Mouse (Mus musculus): ENCODE results near the gene Brd2. TPM values are rescaled to one million over a fixed set of nuclear protein-coding genes. Genes with fewer than 3 reads are reported as not detected.

The Brd2 gene
- total and polyA plus RNA-seq, 3 experiments, result 99.5 to 252 (median 189) TPM

DNA sequence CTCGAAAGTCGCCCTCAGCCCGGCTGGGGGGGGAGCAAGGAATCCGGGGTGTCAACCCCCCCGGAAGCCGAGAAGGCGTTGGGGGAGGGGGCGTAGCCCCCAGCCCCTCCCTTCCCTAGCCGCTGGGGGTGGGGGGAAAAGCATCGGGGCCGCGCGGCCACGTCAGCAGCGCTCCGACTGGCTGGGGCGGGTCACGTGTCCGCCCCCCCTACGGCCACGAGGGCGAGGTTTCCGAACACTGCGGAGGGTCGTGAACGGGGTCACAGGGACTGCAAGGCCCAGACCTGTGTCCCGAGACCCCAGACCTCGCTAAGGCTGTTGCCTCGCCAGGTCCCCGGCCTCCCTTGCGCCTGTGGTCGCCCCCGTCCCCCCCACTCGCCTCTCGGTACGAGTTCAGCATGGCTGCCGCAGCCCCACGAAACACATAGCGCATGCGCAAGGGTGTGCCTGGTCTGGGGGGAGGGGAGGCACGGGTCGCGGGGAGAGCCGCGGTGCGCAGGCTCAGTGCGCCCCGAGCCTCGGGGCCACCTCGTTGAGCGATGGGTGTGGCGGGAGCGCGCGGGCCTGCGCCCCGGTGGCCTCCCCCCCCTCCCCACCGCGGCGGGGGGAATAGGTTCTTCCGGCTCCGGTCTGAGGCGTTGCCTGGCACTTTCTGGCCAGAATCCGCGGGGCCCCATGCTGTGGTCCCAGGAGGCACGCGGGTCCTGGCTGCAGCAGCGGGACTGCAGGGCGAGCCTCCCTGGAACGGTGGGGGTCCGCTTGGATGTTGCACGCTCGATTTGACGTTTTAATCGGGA lies at the start of gene Brd2 (continued):
- TF ChIP-seq CTCF (IDR thresholded peaks at IDR 0.05 in 2 of 3, conservative IDR thresholded peaks at IDR 0.05 in 1 of 3; ENCODE audit: control insufficient read depth in 1 of 3, insufficient read depth in 1 of 3, low read depth in 2 of 3, low read length in 3 of 3, poor library complexity in 1 of 3, severe bottlenecking in 1 of 3), result no peak
- no peak; the same call in 1 of the 2 replicates for TF ChIP-seq KAT2A (conservative IDR thresholded peaks at IDR 0.05; ENCODE audit: low read depth, low read length)
- no peak for TF ChIP-seq ZNF384 (IDR thresholded peaks at IDR 0.05; ENCODE audit: low read depth, low read length)
- peak; percentile 97 for TF ChIP-seq USF1 (IDR thresholded peaks at IDR 0.05; ENCODE audit: low read depth, low read length)

- Histone ChIP-seq H3K79me2 (ENCODE audit: control insufficient read depth, insufficient read depth, low read length, poor library complexity) (no peaks in the 10 kb centered on the region), H3K27me3 (ENCODE audit: control insufficient read depth in 1 of 2, insufficient read depth in 2 of 2, low read length in 2 of 2) (no peaks in the 10 kb centered on the region), H3K9ac (ENCODE audit: control insufficient read depth, low read depth, low read length, poor library complexity, severe bottlenecking) (peak overlapping the region; percentile 63), H3K4me1 (ENCODE audit: control insufficient read depth in 1 of 2, insufficient read depth in 2 of 2, low read length in 2 of 2) (0 out of 4 replicates have a peak, but pooled peaks cover 0 to 3% of the 10 kb centered on the region in 2 experiments), H3K36me3 (ENCODE audit: control insufficient read depth in 1 of 2, insufficient read depth in 2 of 2, low read length in 2 of 2) (peaks cover 0 to 3% of the 10 kb centered on the region in 2 experiments; a peak in 2 of 4 replicates), H3K9me3 (replicated peaks; ENCODE audit: insufficient read depth, low read length) (no peaks in the 10 kb centered on the region), H3K27ac (ENCODE audit: control insufficient read depth, low read depth, low read length) (peak overlapping the region; percentile 83), H3K4me3 (ENCODE audit: control insufficient read depth in 1 of 2, insufficient read depth in 1 of 2, low read depth in 2 of 2, low read length in 2 of 2) (peak overlapping the region; percentile 59 to 75)
- peak; percentile 95 for DNase-seq (ENCODE audit: low read depth, low spot score)
- TF ChIP-seq JUND (IDR thresholded peaks at IDR 0.05; ENCODE audit: low read depth, low read length) (peak; percentile 53; the same call in 1 of the 2 replicates), CHD2 (IDR thresholded peaks at IDR 0.05; ENCODE audit: low read length) (peak; percentile 53), EP300 (IDR thresholded peaks at IDR 0.05; ENCODE audit: low read depth in 1 of 2, low read length in 2 of 2) (no peak), RCOR1 (IDR thresholded peaks at IDR 0.05; ENCODE audit: low read depth, low read length) (peak; percentile 54; the same call in 1 of the 2 replicates), MYB (IDR thresholded peaks at IDR 0.05; ENCODE audit: low read depth, low read length) (no peak), CHD1 (IDR thresholded peaks at IDR 0.05; ENCODE audit: low read depth, low read length) (no peak), GABPA (IDR thresholded peaks at IDR 0.05; ENCODE audit: low read depth, low read length) (no peak), POLR2AphosphoS5 (IDR thresholded peaks at IDR 0.05; ENCODE audit: borderline replicate concordance, low read depth, low read length) (no peak), ZNF384 (IDR thresholded peaks at IDR 0.05; ENCODE audit: low read depth, low read length) (0 out of 2 replicates have a peak, but pooled peaks have one; percentile 35), SMC3 (IDR thresholded peaks at IDR 0.05; ENCODE audit: low read depth, low read length) (peak; percentile 95), USF1 (IDR thresholded peaks at IDR 0.05; ENCODE audit: low read depth, low read length) (no peak), POLR2AphosphoS2 (IDR thresholded peaks at IDR 0.05; ENCODE audit: low read length) (peak; percentile 40; the same call in 1 of the 2 replicates), POLR2A (IDR thresholded peaks at IDR 0.05; ENCODE audit: control insufficient read depth in 1 of 2, insufficient read depth in 1 of 2, low read depth in 1 of 2, low read length in 2 of 2, poor library complexity in 1 of 2) (peak in 1 of 2 experiments; percentile 66; a peak in 2 of 4 replicates), NELFE (IDR thresholded peaks at IDR 0.05; ENCODE audit: low read depth, low read length) (peak; percentile 30), BHLHE40 (IDR thresholded peaks at IDR 0.05; ENCODE audit: borderline replicate concordance, low read depth, low read length) (no peak), SIN3A (IDR thresholded peaks at IDR 0.05; ENCODE audit: low read length) (peak; percentile 87), MAFK (IDR thresholded peaks at IDR 0.05; ENCODE audit: borderline replicate concordance, low read depth, low read length) (no peak), TCF12 (IDR thresholded peaks at IDR 0.05; ENCODE audit: low read depth, low read length) (0 out of 2 replicates have a peak, but pooled peaks have one; percentile 15), ZC3H11A (IDR thresholded peaks at IDR 0.05; ENCODE audit: low read depth, low read length) (peak; percentile 94), E2F4 (IDR thresholded peaks at IDR 0.05; ENCODE audit: borderline replicate concordance, low read depth, low read length) (no peak), MAZ (IDR thresholded peaks at IDR 0.05; ENCODE audit: low read depth, low read length) (peak; percentile 68; the same call in 1 of the 2 replicates), ELF1 (IDR thresholded peaks at IDR 0.05; ENCODE audit: low read depth, low read length) (peak; percentile 77), ZMIZ1 (IDR thresholded peaks at IDR 0.05; ENCODE audit: low read depth, low read length) (0 out of 2 replicates have a peak, but pooled peaks have one; percentile 35), KAT2A (conservative IDR thresholded peaks at IDR 0.05; ENCODE audit: low read depth, low read length) (0 out of 2 replicates have a peak, but pooled peaks have one; percentile 18), MYC (IDR thresholded peaks at IDR 0.05; ENCODE audit: low read depth, low read length) (peak; percentile 61), TAL1 (IDR thresholded peaks at IDR 0.05; ENCODE audit: low read length) (no peak), MXI1 (IDR thresholded peaks at IDR 0.05; ENCODE audit: low read depth, low read length) (peak; percentile 57), ZKSCAN1 (IDR thresholded peaks at IDR 0.05; ENCODE audit: low read depth, low read length) (no peak), USF2 (IDR thresholded peaks at IDR 0.05; ENCODE audit: borderline replicate concordance in 1 of 2, insufficient read depth in 1 of 2, low read depth in 1 of 2, low read length in 2 of 2) (no peak), UBTF (IDR thresholded peaks at IDR 0.05; ENCODE audit: borderline replicate concordance, insufficient read depth, low read depth, low read length) (no peak), GATA1 (IDR thresholded peaks at IDR 0.05; ENCODE audit: low read depth, low read length) (no peak)
These were observed 48.6 kb upstream of the Brd2 start for GRCm38 (mm10) chr17:34170877-34171498.
